Mouse (Mus musculus): ENCODE measurements around the gene Fancg. TPM values are rescaled to one million over a fixed set of nuclear protein-coding genes. Genes with fewer than 3 reads are reported as not detected.

Fancg gene
- total and polyA plus RNA-seq, 3 experiments, result 7.7 to 13.5 (median 8.9) TPM

DNA sequence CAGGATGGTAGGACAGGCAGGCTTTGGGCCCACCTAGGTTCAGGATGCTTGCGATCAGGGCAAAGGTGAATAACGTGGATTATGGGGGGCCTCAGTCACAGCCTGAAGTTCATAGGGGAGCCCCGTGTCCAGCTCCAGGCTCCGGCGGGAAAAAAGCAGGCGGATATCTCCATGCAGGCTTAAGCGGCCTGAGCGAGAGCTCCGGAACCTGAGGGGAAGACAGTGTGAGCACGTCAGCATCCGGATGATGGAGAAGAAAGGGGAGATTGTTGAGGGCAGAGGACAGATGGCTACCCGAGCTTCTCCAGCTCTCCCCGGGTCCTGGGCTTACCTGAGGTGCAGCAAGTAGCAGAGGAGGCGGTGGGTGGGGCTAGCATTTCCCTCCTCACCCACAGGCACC lies 23.2 kb upstream of the Fancg start:
- DNase-seq, result no peak

GRCm38 (mm10) chr4:43032501-43032900 lies 22.2 kb upstream of the Fancg start:
- DNase-seq, result no peak

DNA sequence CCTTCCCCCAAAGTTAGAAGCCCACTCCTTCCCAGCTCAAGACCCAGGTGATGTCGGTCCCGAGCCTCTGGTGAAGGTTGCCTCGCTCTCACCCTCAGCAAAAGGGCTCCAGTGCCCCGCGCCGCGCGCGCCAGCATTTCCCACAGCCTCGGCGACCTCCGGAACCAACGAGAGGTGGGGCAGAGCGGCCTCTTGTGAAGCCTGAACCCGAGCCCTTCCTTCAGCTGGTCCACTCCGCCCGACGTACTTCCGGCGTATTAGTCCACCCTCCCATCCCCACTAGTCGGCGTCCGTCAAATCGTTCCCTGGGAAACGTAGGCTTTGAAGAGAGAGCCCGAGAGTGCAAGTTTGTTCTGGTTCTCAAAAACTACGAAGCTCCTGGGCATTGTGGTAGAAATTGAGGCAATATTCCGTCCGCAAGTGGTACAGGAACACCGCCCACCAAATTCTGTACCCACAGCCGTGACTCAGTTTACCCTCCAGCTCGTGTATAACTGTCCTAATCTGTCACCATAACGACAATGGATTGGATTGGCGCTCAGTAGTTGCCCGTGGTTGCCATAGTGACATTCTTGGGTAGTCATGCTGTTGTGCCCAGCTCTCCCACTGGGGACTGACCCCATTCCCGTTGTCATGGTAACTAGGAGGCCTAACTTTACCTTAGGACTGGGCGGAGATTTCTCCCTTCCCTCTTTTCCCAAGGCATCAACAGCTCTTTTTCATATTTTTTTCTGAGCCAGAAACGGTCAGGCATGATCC lies 21.1 kb upstream of the Fancg start, which contains the start of gene Stoml2:
Gene Stoml2 (minus strand): TSS at position 474 of the 759 bp plus-strand sequence.
- DNase-seq, result peak; percentile 94

- DNase-seq, result no peak
Measured at GRCm38 (mm10) chr4:43030780-43031230, 20.5 kb upstream of the Fancg start.

DNA sequence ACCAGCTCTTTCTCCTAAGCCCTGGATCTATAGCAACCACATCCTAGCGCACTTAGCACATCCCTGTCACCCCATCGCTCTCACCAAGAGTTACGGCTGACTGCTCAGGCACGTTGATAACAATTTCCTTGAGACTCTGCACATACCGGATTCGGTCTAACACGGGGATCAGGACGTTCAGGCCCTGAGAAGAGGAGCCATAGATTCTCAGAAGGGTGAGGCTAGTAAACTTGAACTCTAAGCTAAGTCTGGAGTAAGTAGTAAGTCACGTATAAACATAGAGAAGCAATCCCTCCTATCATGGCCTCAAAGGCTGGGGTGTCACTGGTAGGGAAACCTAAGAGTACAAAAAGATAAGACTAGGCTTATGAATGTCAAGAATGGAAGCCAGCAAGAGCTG lies 20.0 kb upstream of the Fancg start:
- no peak for DNase-seq

DNA sequence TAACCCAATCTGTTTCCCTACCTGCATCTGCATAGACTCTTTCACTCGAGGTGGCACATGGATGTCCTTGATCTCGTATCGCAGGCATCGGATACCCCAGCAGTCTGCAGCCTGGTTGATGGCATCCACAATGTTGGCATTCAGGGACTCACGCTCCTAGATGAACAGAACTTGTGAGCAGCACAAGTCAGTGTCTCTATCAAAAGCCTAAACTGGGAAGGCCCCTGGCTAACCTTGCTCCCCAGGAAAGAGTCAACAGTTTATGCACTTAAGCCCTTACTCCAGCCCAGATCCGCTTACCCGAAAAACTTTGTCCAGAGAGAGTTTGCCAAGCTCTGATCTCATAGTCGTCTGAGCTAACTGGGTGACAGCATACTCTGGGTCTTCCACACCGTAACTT lies 19.4 kb upstream of the Fancg start:
- DNase-seq, result no peak

DNA sequence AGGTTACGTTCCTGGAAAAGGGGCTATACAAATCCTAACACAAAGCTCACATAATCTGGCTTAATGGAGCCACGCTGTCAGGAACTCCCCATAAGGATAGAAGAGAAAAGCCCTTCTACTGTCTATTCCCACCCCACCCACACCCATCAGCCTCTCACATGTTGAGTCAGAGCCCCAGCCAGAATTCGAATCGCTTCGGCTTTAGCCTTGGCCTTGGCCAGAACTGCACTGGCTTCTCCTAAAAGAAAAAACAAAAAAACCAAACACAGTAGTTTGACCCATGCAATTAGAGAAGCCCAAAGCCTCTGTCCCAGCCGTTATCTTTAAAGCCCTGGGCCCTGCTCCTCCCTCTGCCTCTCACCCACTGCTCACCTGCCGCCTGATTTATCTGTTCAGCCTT lies 18.8 kb upstream of the Fancg start:
- peak; percentile 78 for DNase-seq

DNA sequence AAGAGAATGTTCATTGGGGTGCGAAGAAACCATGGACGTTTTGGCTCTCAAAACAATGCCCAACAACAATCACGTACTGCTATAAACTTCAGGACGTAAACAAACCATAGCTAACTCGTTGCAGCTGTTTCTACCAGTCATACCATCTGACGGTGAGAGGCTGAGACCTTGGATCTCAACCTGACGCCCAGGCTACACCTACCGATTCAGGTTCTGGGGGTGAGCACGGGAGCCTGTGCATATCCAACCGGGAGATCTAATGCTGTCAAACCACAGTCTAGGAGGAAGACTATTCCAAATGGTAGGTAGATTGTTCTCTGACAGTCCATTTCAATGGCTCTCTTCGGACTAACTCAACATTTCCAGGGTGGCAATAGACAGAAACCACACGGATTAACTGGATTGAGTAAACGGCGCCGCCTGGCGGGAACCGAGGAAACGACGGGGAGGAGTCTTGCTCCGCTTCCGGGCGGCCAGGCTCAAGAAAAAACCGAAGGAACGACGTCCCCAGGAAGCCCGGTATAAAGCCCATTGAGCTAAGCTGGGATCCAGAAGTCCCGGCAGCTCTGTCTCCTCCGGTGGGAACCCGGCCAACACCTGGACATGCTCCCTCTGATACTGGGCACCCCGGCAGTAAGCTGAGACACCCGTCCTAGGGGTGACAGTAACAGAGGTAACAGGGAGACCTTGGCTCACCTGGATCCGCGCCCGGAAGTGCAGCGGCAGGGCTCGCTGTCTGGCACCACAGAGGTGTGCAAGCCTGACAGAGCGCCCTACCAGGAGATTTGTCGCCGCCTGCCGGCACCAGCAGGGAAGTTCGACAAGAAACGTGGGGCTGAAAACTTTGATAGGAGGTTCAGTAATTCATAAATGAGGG lies 15.0 kb upstream of the Fancg start, which contains the start of gene Pigo:
Gene Pigo (minus strand): TSS at position 736 of the 877 bp plus-strand sequence.
- DNase-seq, result peak; percentile 96

DNA sequence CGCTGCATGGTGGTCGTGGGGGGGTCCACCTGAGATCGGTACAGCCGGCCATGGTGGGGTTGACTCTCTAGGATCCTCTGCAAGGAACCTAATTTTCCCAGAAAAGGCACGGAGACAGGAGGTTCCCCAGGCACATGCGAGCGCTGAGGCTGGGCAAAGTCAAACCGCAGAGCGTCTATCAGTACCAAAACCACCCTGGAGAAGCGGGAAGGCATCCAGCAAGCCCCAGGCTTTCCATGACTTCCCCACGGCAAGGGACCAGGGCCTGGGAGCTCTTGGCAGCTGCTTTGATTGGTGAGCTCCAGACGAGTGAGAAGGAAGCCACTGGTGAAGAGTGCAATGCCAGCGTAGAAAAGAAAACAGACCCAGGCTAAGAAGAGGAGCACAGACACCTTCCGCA lies 14.4 kb upstream of the Fancg start:
- no peak for DNase-seq

- no peak for DNase-seq
Measured at GRCm38 (mm10) chr4:43021341-43021740, 11.0 kb upstream of the Fancg start.

DNA sequence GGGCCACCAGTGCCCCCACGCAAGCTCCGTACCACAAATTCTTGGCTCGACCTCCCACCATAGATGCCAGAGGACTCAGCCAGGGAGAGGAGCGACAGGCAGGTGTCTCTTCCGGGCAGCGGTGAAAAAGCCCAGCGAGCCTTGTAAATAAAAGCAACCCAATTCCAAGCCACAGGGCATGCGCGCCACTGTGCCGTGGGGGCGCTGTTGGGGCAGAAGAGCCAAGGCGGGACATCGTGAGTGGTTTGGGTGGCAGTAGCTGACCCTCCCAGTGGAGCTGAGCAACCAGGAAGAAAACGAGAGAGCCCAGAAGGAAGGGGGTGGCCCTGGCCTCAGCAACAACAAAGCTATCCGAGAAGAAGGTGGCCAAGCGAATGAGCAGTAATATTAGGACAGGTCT lies 10.6 kb upstream of the Fancg start:
- no peak for DNase-seq

DNA sequence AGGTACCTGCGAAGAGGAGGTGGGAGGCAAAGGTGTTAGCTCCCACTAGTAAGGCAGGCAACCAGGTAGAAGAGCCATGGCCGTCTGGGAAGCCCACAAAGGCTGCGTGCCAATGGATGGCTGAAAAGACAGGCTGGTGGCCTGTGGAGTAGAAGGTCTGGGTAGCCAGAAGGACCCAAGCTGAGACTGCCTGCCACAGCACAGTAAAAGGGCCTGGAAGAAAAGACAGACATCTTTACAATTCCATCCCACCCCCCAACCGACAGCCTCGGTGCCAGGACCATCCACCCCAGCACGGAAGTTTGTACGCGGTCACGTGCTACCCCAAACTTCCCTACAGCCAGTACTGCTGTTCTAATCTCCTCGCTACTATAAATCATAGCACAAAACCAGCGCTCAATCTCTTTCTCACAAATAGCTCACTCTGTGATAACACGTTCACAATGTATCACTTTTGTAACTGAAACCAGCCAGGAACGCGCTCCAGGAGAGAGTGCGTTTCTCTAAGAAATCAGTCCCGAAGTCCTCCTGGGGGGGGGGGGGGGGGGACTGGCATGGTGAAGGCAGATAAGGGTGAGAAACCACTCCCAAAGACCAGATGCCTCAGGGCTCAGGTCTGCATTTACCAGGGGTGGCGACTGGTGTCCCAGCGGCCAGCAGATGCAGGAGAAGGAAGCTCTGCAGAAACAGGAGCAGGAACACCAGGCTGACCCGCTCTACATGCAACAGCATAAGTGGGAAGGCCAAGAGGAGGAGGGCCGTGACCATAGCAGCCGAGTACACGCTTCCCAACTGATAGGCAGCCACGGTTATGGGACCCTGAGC lies 9.5 kb upstream of the Fancg start:
- no peak for DNase-seq

DNA sequence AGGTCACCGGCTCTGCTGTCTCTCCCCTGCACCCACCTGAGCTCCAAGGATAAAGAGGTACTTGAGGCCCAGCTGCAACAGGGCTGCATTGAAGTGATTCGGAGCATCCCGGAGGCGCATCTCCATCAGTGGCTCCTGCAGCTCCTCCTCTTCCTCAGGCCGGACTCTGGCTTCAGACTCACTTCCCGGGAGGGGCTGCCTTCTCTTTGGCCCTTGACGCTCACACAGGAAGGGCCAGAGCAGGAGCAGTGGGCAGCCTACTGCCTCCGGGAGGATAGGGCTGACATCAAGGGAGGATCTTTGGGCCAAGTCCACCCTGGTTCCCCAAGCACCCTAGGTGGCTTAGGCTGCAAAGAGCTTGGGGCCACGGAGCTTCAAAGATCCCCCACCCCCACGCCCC lies 8.9 kb upstream of the Fancg start:
- no peak for DNase-seq

GRCm38 (mm10) chr4:43018156-43018555 lies 7.8 kb upstream of the Fancg start:
- peak; percentile 70 for DNase-seq

- DNase-seq, result no peak
Measured at GRCm38 (mm10) chr4:43012091-43012490, 1.8 kb upstream of the Fancg start.

DNA sequence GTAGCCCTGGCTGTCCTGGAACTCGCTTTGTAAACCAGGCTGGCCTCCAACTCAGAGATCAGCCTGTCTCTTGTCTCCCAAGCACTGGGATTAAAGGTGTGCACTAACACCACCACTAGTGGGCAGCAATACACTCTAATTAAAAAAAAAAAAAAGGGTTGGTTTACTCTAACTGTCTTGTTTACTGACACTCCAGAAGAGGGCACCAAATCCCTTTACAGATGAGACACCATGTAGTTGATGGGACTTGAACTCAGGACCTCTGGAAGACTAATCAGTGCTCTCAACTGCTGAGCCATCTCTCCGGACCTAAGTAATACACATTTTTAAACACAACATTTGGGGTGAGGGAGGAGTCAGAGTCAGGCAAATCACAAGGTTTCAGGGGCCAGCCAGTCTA lies 4.5 kb downstream of the Fancg start:
- no peak for DNase-seq

GRCm38 (mm10) chr4:43004951-43005350 lies 5.4 kb downstream of the Fancg start:
- DNase-seq, result no peak

DNA sequence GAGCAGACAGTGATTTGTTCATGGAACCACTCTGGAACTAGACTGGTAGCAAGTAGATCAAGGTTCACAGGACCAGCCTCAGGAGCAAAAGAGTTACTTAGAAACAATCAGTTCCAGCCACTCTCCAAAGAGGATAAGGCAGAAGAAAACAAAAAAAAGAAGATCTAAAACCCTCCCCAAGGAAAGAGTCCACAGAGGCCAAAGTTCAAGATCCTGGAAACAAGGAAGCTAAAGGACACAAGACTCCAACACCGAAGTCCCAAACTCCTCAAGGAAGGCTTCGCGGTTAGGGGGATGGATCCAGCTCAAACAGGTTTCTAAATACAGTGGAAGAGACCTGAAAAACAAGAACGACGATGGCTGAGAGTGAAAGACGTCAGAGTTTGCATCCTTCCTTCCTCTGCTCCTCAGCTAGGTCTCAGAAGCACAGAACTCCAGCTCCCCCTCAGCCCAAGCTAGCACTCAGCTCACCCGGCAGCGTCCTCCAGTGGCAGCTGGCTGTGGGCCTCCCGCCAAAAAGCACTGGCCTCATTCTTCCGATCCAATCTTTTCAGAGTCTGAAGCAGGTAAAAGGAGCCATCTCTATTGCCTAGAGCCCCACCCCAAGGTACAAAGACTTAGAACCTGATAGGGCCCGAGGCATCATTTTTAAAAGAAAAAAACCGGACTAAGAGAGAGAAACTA lies 7.4 kb downstream of the Fancg start:
- DNase-seq, result no peak

DNA sequence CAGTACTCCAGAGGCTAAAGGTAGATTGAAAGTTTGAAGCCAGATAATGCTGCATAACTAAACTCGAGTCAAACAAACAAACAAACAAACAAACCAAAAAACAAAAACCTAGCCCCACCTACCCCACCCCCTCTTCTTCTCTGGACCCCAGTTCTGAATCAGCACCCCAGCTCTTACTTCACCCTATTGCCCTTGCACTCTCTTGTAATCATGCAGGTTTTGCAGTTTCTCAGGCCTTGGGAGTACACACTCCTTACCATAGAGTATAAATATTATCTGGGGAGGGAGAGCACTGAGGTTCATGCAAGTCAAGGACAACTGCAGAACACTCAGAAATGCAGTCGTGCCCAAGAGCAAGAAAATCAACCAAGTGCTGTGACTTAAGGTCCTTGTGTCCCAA lies 9.0 kb downstream of the Fancg start:
- DNase-seq, result no peak

DNA sequence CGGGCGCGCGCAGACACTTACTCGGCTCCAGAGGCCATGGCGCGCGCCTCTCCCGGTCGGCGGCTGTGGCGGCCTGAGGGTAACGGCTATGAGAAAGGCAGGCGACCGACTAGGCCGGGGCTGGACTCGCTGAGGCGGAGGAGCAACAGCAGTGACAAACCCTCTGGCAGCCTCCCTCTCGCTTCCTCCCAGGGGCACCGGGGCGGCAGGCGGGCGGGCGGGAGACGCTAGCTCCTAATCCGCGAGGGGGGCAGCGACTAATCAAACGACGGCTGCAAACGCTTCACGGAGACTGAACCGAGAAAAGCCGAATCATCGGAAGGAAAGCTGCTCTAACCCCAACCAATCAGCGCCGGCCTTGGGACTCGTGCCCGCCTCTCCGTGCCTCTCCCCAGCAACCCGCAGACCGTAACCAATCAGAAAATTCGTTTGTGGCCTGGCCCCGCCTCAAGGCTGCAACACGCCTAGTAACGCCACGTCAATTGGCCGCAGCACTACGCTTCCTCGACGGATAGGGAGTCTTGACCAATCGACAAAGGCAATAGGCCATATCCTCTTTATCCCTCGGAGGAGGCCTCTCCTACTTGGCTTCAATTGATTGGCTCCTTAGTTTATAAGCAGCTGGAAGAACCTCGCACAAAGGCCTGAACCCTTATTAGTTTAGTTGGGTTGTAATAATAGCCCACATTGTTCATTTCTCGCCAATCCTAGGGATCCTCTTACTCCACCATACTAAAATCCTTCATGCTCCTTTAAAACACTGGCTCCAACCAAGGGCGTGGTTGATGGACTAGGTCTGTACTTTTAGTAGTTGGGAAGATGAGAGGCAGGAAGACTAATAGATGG lies 9.9 kb downstream of the Fancg start, which contains the start of gene Vcp:
Gene Vcp (minus strand): TSS at position 367 of the 846 bp plus-strand sequence.
- DNase-seq, result peak; percentile 100

All from adrenal gland, adult 2 months (tissue).